Mouse (Mus musculus): ENCODE data around the gene Ctnnd2. TPM values are rescaled to one million over a fixed set of nuclear protein-coding genes. Genes with fewer than 3 reads are reported as not detected.

Ctnnd2 gene
- total RNA-seq, 2 experiments from 2014 or later = 268 to 276 TPM

- DNase-seq (ENCODE audit: low spot score in 2 of 2) = no peak
- intact Hi-C loops (cut with DNase I) = no loop called here
Measured at GRCm38 (mm10) chr15:30371151-30371550, 198.8 kb downstream of the Ctnnd2 start.

DNA sequence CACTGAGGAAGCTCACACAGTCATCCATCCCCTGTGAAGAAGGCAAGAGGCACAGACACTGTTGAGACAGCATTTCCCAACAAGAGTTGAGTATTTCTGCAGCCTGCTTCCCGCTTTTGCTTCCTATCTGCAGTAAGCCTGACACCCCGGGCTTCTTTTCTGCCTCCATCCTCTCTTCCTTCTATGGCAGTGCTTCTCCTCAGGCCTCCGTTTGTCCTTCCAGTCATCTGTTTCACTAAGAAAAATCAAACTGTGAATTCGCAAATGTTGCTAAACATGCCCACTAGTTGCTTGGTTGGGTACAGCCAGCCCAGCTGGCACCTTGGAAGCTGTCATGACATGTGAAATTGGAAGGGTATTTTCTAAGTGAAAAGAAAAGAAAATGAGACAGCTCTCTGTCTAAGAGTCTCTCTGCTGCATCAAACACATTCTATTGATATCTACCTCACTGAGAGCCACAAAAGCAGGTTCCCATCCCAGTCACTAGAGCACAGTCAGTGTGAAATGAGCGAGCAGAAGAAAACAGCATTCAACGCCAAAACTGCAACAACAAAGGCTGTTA lies 201.3 kb downstream of the Ctnnd2 start:
- intact Hi-C loops (cut with DNase I) = no loop called here
- peak in 1 of 2 experiments; percentile 17 for DNase-seq (ENCODE audit: low spot score in 2 of 2)

DNA sequence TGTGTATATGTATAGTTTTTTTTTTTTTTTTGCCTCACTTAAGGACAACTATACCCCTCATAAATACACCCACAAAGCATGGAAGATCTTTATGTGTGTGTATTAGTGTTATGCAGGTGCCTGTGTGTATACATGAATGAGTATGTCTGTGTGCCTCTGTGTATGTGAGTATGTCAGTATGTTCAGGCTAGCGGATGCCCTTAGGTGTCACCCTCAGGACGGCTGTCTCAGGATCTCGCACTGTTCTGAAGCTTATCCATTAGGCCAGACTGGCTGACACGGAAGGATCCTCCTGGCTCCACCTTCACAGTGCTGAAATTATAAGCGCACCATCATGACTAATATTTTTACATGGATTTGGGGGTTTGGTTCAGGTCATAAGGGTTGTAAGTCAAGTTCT lies 202.5 kb downstream of the Ctnnd2 start:
- no peak for DNase-seq (ENCODE audit: low spot score in 2 of 2)
- intact Hi-C loops (cut with DNase I) = no loop called here

DNA sequence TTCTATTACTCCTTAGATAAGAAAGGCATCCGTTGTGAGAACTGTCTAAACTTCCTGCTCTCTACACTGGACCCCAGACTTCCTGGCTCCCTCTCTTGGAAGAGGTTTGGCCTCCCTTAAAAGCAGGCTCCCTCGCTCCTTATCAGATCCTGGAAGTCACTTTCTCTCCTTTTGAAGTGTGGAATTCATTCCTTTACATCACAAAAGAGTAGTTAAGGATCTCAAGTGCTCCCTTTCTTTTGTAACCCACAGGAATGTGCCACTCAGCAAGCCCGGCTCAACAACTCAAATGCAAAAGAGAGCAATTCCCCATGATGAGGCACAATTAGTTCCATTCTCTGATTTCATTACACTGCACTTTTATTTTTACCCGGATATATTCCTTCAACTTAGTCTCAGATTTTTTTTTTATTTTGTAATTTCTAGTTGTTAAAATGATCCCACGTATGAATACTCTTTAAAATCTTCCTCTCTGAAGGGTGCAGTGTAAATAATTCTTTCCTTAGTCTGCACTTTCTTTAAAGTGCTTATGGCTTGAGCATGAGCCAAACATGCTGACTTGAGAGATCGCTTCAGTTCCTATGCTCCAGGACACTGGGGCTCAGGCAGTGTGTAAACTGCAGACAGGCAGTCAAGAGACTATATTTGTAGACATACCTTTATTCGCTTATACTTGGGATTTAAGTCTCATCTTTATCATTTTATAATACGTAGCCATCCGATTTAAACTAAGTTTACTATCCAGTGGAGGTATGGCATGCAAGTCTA lies 210.9 kb downstream of the Ctnnd2 start:
- intact Hi-C loops (cut with DNase I) = no loop called here
- DNase-seq (ENCODE audit: low spot score in 2 of 2) = no peak

GRCm38 (mm10) chr15:30384386-30384785 lies 212.0 kb downstream of the Ctnnd2 start:
- DNase-seq (ENCODE audit: low spot score in 2 of 2) = no peak
- intact Hi-C loops (cut with DNase I) = no loop called here

DNA sequence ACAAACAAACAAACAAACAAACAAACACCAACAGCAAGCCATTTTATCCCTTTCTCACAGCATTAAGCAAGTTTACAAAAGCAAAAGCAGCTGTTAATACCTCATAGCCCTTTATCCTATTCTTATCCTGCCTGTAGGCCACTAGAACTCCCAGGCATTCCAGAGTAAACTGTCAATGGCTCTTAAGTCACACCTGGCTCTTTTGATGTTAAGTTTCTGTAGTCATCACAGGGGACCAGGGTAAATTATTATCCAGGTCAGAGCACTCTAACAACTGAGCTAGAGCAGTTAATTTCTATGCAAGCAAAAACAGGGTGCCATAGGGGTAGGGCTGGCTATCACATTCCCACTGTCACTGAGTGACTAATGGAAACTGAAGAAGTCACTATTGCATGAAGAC lies 214.1 kb downstream of the Ctnnd2 start:
- no peak for DNase-seq (ENCODE audit: low spot score in 2 of 2)
- intact Hi-C loops (cut with DNase I) = no loop called here

DNA sequence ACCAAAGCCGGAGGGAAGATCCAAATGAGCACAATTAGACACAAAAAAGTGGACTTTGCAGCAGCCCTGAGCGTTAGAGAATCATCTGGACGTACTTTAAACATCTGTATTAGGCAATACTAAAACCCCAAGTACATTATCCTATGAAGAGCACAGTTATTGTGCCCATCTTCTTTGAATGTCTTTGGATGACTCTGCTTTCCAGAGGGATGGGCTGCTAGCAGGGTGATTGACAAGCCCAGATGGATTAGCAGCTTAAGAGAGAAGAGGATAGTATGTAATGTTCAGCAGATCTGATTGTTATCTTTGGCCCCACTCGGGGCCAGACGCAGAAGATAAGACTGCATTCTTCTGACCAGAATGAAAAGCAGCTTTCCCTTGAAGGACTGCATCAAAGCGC lies 214.9 kb downstream of the Ctnnd2 start:
- intact Hi-C loops (cut with DNase I) = no loop called here
- DNase-seq (ENCODE audit: low spot score in 2 of 2) = no peak

DNA sequence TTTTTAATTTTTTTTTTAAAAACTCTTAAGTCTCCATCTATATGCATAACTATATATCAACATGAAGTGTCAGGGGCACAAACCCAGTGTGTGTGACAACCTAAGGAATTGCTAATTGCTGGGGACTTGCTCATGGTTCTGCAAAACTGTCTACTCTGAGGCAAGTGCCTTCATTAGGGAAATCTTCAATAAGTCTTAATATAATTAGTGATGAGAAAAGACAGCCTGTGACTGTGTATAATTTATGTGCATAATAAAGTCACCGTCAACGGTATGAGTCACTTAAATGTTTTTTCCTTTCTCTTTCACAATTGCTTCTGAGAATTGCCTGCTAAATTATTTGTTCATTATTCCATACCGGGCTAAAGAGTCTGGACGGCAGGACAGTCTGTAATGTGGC lies 228.7 kb downstream of the Ctnnd2 start:
- intact Hi-C loops (cut with DNase I) = no loop called here
- DNase-seq (ENCODE audit: low spot score in 2 of 2) = no peak

GRCm38 (mm10) chr15:30406254-30406653 lies 233.9 kb downstream of the Ctnnd2 start:
- DNase-seq (ENCODE audit: low spot score in 2 of 2) = no peak
- intact Hi-C loops (cut with DNase I) = no loop called here

GRCm38 (mm10) chr15:30423146-30423545 lies 250.8 kb downstream of the Ctnnd2 start:
- intact Hi-C loops (cut with DNase I) = no loop called here
- DNase-seq (ENCODE audit: low spot score in 2 of 2) = no peak

- intact Hi-C loops (cut with DNase I) = no loop called here
- peak; percentile 19 to 35 for DNase-seq (ENCODE audit: low spot score in 2 of 2)
Measured at GRCm38 (mm10) chr15:30424290-30424689, 251.9 kb downstream of the Ctnnd2 start.

DNA sequence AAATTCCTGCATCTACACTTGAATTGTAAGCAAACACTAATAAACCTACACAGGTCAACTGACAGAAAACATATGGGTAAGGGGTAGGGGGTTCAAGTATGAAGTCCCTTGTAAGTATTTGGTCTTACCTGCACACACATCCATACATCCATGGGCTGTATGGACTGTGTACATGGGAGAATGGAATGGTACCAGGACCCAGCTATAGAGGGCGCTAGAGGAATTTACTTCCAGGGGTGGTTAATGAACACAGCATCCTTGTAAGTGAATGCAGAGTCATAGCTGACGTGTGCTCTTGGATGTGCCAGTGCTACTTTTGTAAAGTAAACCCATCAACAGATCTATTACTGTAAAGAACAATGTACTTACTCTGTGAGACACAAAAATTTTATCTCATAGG lies 254.9 kb downstream of the Ctnnd2 start:
- peak in 1 of 2 experiments; percentile 42 for DNase-seq (ENCODE audit: low spot score in 2 of 2)
- intact Hi-C loops (cut with DNase I) = no loop called here

- no peak for DNase-seq (ENCODE audit: low spot score in 2 of 2)
- intact Hi-C loops (cut with DNase I) = no loop called here
Measured at GRCm38 (mm10) chr15:30439045-30439444, 266.7 kb downstream of the Ctnnd2 start.

DNA sequence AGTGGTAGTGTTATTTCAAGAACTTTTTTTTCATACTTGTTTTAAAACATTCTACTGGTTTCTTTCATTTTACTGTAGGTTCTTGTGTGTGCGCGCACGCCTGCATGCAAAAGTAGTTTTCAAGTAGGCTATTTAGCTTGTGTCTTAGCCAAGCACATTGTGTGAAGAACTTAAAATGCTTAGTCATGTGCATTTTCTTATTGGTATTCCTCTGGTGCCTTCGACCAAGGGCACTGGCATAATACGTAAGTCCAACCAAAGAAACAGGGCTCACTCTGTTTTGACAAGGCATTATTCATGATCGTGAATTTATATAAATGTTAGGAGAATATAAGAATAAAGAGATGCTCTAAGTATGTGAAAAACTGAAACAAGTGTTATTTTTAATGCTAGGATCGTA lies 278.4 kb downstream of the Ctnnd2 start:
- DNase-seq (ENCODE audit: low spot score in 2 of 2) = peak; percentile 21 to 46
- intact Hi-C loops (cut with DNase I) = loop anchor here (10.0 kb wide), 1 partner anchor 294 kb away; no protein-coding TSS in a partner anchor

DNA sequence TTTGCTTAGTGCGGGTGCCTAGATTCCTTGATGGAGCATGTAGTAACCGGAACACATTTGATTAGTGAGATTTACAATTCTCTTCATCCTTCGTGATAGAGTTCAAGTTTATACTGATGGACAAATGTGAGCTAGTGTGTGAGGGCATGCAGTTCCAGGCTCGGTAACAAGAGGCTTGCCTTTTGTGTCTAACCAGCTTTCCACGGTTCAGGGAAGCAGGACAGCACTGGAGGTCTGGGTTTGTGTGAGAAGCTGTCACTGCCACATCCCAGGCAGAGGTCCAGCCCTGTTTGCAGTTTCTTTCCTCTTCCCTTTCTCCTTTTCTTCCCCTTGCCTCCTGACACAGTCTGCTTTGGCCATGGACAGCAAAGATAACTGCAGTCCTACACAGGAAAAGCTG lies 279.5 kb downstream of the Ctnnd2 start:
- no peak for DNase-seq (ENCODE audit: low spot score in 2 of 2)
- intact Hi-C loops (cut with DNase I) = loop anchor here (10.0 kb wide), 1 partner anchor 293 kb away; no protein-coding TSS in a partner anchor

- DNase-seq (ENCODE audit: low spot score in 2 of 2) = peak; percentile 28 to 42
- intact Hi-C loops (cut with DNase I) = loop anchor here (10.0 kb wide), 1 partner anchor 287 kb away; no protein-coding TSS in a partner anchor
Measured at GRCm38 (mm10) chr15:30457541-30458250, 285.3 kb downstream of the Ctnnd2 start.

DNA sequence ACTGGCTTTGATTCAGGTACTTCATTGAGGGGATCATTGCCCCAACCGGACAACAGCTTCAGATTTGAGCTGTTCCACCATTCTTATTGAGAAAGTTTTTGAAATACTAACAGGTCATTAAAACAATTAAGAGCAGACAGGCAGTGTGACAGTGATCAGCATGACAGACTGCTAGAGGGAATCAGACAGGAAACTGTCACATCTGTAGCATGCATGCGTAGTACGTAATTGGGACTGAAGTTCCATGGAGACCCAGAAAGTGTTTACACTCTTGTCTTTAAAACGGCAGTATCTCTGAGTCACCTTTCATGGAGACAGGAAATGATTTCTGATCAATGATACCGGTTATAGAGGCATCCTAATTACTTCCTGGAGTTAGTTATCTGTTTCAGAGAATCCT lies 286.3 kb downstream of the Ctnnd2 start:
- no peak for DNase-seq (ENCODE audit: low spot score in 2 of 2)
- intact Hi-C loops (cut with DNase I) = loop anchor here (10.0 kb wide), 1 partner anchor 286 kb away; no protein-coding TSS in a partner anchor

DNA sequence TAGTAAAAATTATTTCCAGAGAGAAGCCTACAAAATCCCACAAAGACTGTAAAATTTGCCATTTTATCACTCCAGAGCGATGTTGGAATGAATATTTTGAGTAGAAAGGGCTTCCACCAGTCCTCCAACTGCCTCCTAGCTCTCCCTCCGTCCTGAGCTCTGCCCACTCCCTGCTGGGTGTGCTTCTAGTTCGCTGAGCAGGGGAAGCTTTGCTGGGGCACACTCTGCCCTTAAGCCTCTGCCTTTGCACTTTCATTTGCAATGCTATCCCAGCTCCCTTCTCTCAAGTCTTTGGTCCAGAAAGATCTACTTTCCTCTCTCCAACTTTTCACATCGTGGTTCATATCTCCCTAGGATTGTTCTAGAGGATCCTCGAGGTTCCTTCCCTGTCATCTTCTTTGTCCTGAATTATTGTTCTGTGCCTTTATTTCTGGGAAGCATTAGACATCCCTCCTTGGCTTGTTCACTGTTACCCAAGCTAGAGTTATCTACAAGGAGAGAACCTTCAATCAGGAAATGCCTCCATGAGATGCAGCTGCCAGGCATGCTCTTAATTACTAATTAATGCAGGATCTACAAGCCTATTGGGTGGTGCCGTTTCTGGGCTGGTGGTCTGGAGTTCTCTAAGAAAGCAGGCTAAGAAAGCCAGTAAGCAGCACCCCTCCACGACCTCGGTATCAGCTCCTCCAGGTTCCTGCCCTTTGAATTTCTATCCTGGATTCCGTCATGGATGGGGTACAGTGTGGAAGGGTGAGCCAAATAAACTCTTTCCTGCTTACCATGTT lies 288.1 kb downstream of the Ctnnd2 start:
- intact Hi-C loops (cut with DNase I) = no loop called here
- no peak for DNase-seq (ENCODE audit: low spot score in 2 of 2)

DNA sequence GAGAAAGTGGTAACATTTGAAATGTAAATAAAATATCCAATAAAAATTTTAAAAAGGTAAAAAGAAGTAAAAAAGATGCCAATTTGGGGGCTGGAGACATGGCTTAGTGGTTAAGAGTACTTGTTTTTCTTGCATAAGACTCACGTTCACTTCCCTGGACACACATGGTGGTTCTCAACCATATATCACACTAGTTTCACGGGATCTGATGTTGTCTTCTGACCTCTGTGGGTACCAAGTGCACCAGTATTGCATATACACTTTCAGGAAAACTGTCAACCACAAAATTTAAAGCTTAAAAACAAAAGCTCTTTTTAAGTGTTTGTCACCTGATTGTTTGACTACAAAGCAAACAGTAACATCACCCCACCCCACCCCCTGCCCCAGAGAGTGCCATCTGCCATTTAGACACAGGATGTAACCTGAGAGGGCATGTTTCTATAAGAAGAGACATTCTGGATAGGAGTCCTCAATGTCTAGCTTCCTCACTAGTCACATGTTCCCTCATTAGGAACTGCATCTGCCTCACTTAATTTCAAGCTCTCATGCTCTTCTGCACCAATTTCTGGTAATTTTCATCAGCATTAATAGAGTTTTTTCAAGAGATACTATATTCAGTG lies 290.5 kb downstream of the Ctnnd2 start:
- DNase-seq (ENCODE audit: low spot score in 2 of 2) = no peak
- intact Hi-C loops (cut with DNase I) = no loop called here
